Mouse (Mus musculus) heart, embryonic 14.5 days (tissue): ENCODE results near the gene Camsap3. TPM values are rescaled to one million over a fixed set of nuclear protein-coding genes. Genes with fewer than 3 reads are reported as not detected.
A peak's percentile ranks its signal among the peaks of the same experiment; 100 is the strongest.

Source experiments
- ATAC-seq: fragments of 200-750 bp; cut with Nextera tagmentation; 2 replicates; pipeline ENCODE4 v1.8.0; 2017; ENCODE audit warnings: low read depth, moderate TSS enrichment; ENCODE audit not compliant: insufficient number of reproducible peaks, insufficient read depth, low FRiP score
- H3K27ac ChIP-seq, 2 experiments: fragments of 200-500 bp in 1 of 2; fragments of 300-500 bp in 1 of 2; sonication (generic) in 1 of 2; replicated peaks in 1 of 2; 2 replicates each; pipeline ENCODE4 v1.5.1; 2012 to 2014; ENCODE audit warnings: low read depth in 2 of 2, low read length in 2 of 2, control low read depth in 1 of 2, mild to moderate bottlenecking in 1 of 2, mixed read lengths in 1 of 2; ENCODE audit not compliant: control insufficient read depth in 1 of 2, insufficient read depth in 1 of 2
- H3K27me3 ChIP-seq: fragments of 300-500 bp; sonication (generic); 2 replicates; pipeline ENCODE4 v1.6.1; 2014; ENCODE audit warnings: mild to moderate bottlenecking, low read length, control low read depth; ENCODE audit not compliant: control insufficient read depth, insufficient read depth
- H3K36me3 ChIP-seq: fragments of 300-500 bp; sonication (generic); 2 replicates; pipeline ENCODE4 v1.6.1; 2014; ENCODE audit warnings: mild to moderate bottlenecking, control low read depth, low read length, mixed read lengths; ENCODE audit not compliant: control insufficient read depth, insufficient read depth
- H3K4me1 ChIP-seq, 2 experiments: fragments of 200-500 bp in 1 of 2; fragments of 300-500 bp in 1 of 2; sonication (generic) in 1 of 2; 2 replicates each; pipeline ENCODE4 v1.6.1; 2012 to 2014; ENCODE audit warnings: low read length in 2 of 2, control low read depth in 1 of 2, mixed read lengths in 1 of 2; ENCODE audit not compliant: control insufficient read depth in 2 of 2, insufficient read depth in 2 of 2
- H3K4me2 ChIP-seq: fragments of 300-500 bp; sonication (generic); 2 replicates; pipeline ENCODE4 v1.6.1; 2014; ENCODE audit warnings: mild to moderate bottlenecking, low read length
- H3K4me3 ChIP-seq, 2 experiments: fragments of 200-500 bp in 1 of 2; fragments of 300-500 bp in 1 of 2; sonication (generic) in 1 of 2; 2 replicates each; pipeline ENCODE4 v1.5.1; 2012 to 2014; ENCODE audit warnings: low read length in 2 of 2, mild to moderate bottlenecking in 2 of 2, control low read depth in 1 of 2, low read depth in 1 of 2, moderate library complexity in 1 of 2; ENCODE audit not compliant: control insufficient read depth in 1 of 2, insufficient read depth in 1 of 2
- H3K9ac ChIP-seq: fragments of 300-500 bp; sonication (generic); 2 replicates; pipeline ENCODE4 v1.6.1; 2014; ENCODE audit warnings: mild to moderate bottlenecking, low read length
- H3K9me3 ChIP-seq: fragments of 300-500 bp; sonication (generic); 2 replicates; pipeline ENCODE4 v1.6.1; 2016; ENCODE audit warnings: low read length, control low read depth; ENCODE audit not compliant: control insufficient read depth
- WGBS: fragments of 180-500 bp; shearing (Covaris S2); extraction: QIAGEN DNeasy Blood & Tissue Kit; methylation state at CpG from one replicate; pipeline ENCODE4 v1.1.7; 2014; 5-methylcytosine and 5-hydroxymethylcytosine counted together
- polyA plus RNA-seq: library from polyadenylated mRNA; unstranded; fragments of >200 nt; fragmentation: Nextera tagmentation; extraction: Ambion mirVana; gene quantifications from 2 replicates; pipeline ENCODE4 v1.2.1, GENCODE M21; 2014

The Camsap3 gene
- polyA plus RNA-seq, 1 experiment from 2014 or later, result 2.9 TPM

DNA sequence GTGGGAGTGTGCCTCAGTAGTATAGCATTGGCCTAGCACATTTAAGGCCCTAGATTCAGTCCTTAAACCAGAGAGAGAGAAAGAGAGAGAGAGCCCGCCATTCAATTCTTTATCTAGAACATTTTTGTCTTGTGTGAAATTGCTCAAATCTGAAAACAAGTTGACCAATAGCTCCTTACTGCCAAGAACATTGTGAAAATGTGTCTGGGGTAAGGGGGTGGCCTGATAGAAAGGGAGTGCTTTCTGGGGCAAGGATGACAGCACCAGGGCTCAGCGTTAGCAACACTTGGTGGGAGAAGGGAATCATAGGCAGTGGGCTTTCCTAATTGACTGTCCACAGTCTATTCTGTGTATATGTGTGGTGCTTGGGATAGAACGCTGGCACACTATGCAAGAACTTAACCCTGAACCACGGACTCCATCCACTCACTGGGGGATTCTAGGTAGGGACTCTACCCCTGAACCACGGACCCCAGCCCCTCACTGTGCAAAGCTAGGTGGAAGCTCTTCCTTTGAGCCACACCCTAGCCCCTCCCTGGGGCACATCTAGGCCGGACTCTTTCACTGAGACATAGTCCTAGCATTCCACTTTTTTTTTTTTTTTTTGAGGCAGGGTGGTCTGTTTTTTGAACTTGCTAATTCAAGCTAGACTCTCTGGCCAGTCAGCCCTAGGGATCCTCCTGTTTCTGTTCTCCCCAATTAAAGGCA, 59.9 kb downstream of the Camsap3 start:
- Histone ChIP-seq H3K27me3 (no peaks in the 10 kb centered on the region), H3K9ac (no peak overlapping the region), H3K9me3 (no peaks in the 10 kb centered on the region), H3K27ac (no peak overlapping the region), H3K4me3 (no peak overlapping the region), H3K4me1 (no peaks in the 10 kb centered on the region), H3K4me2 (no peak overlapping the region), H3K36me3 (no peaks in the 10 kb centered on the region)
- ATAC-seq, result no peak
- 73% methylated on average over 6 of the region's 6 CpGs for WGBS

- WGBS, result 66% methylated on average over 4 of the region's 4 CpGs
Measured at GRCm38 (mm10) chr8:3647561-3647960, 60.5 kb downstream of the Camsap3 start.

GRCm38 (mm10) chr8:3648268-3648667, 61.2 kb downstream of the Camsap3 start:
- no peak overlapping the region for H3K4me3 ChIP-seq
- H3K4me2 ChIP-seq, result no peak overlapping the region
- no peak overlapping the region for H3K27ac ChIP-seq
- WGBS, result 56% methylated on average over 2 of the region's 2 CpGs
- H3K9ac ChIP-seq, result no peak overlapping the region
- no peak for ATAC-seq
- H3K36me3 ChIP-seq, result no peaks in the 10 kb centered on the region
- H3K27me3 ChIP-seq, result no peaks in the 10 kb centered on the region
- H3K9me3 ChIP-seq, result no peaks in the 10 kb centered on the region
- no peaks in the 10 kb centered on the region for H3K4me1 ChIP-seq

More at GRCm38 (mm10) chr8:3647561-3647960, 60.5 kb downstream of the Camsap3 start:
- Histone ChIP-seq H3K4me1 (no peaks in the 10 kb centered on the region), H3K4me2 (no peak overlapping the region), H3K4me3 (no peak overlapping the region), H3K27ac (no peak overlapping the region), H3K36me3 (no peaks in the 10 kb centered on the region), H3K27me3 (no peaks in the 10 kb centered on the region), H3K9ac (no peak overlapping the region), H3K9me3 (no peaks in the 10 kb centered on the region)
- no peak for ATAC-seq

GRCm38 (mm10) chr8:3648990-3649389, 61.9 kb downstream of the Camsap3 start:
- WGBS, result 41% methylated on average over 1 of the region's 1 CpGs
- no peak overlapping the region for H3K27ac ChIP-seq
- no peaks in the 10 kb centered on the region for H3K9me3 ChIP-seq
- H3K27me3 ChIP-seq, result no peaks in the 10 kb centered on the region
- H3K36me3 ChIP-seq, result no peaks in the 10 kb centered on the region
- H3K9ac ChIP-seq, result no peak overlapping the region
- H3K4me1 ChIP-seq, result no peaks in the 10 kb centered on the region
- H3K4me2 ChIP-seq, result 0 out of 2 replicates have a peak overlapping the region, but pooled peaks have one; percentile 13
- no peak overlapping the region for H3K4me3 ChIP-seq
- no peak for ATAC-seq

DNA sequence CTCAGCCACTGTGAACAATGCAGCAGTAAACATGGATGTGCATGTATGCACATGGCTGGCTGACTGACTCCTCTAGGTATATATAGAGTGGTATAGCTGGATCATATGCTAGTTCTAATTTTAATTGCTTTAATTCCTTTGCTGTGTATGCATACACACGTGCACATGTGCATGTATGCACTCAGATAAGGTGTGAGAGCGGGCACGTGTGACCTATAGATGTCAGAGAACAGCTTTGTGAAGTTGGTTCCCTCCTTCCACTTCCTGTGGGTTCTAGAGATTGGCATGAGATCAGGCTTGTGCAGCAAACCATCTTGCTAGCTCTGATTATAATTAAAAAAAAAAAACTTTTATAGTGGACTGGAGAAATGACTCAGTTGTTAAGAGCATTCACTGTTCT, 65.8 kb downstream of the Camsap3 start:
- Histone ChIP-seq H3K4me2 (no peak overlapping the region), H3K27me3 (no peaks in the 10 kb centered on the region), H3K4me1 (no peaks in the 10 kb centered on the region), H3K27ac (no peak overlapping the region), H3K9me3 (no peaks in the 10 kb centered on the region), H3K9ac (no peak overlapping the region), H3K36me3 (no peaks in the 10 kb centered on the region), H3K4me3 (no peak overlapping the region)
- no peak for ATAC-seq
- 61% methylated on average over 3 of the region's 3 CpGs for WGBS

- Histone ChIP-seq H3K4me3 (no peak overlapping the region), H3K4me2 (no peak overlapping the region), H3K9me3 (no peaks in the 10 kb centered on the region), H3K36me3 (no peaks in the 10 kb centered on the region), H3K27me3 (no peaks in the 10 kb centered on the region), H3K27ac (no peak overlapping the region), H3K4me1 (no peaks in the 10 kb centered on the region), H3K9ac (no peak overlapping the region)
- ATAC-seq, result no peak
- 65% methylated on average over 11 of the region's 11 CpGs for WGBS
Measured at GRCm38 (mm10) chr8:3654726-3655508, 67.8 kb downstream of the Camsap3 start.

GRCm38 (mm10) chr8:3655526-3655925, 68.4 kb downstream of the Camsap3 start, which contains the start of gene Retn:
Gene Retn, plus strand, starts transcription at chr8:3655770.
- no peak for ATAC-seq
- no peak within 1 kb of the TSS for H3K9ac ChIP-seq
- H3K27me3 ChIP-seq, result no peaks in the 10 kb centered on the region
- H3K27ac ChIP-seq, result no peak within 1 kb of the TSS
- H3K4me2 ChIP-seq, result no peak within 1 kb of the TSS
- H3K4me1 ChIP-seq, result no peaks in the 10 kb centered on the region
- no peaks in the 10 kb centered on the region for H3K9me3 ChIP-seq
- no peaks in the 10 kb centered on the region for H3K36me3 ChIP-seq
- no peak within 1 kb of the TSS for H3K4me3 ChIP-seq
- 42% methylated on average over 3 of the region's 3 CpGs for WGBS
